Mouse (Mus musculus) liver, embryonic 13.5 days (tissue): ENCODE measurements around the gene Cst6. TPM values are rescaled to one million over a fixed set of nuclear protein-coding genes. Genes with fewer than 3 reads are reported as not detected.
"Not testable (repeated sequence)": the region's sequence is repeated elsewhere in the genome, so short reads cannot be mapped to it uniquely, and the experiment has no call there.

Source experiments
- ATAC-seq: fragments of 200-750 bp; cut with Nextera tagmentation; 2 replicates; pipeline ENCODE4 v1.8.0; 2017; ENCODE audit warnings: low read depth, mild to moderate bottlenecking, moderate number of reproducible peaks, moderate library complexity
- DNase-seq: peaks from one replicate; pipeline ENCODE4 v3.0.0; 2022
- H3K27ac ChIP-seq: fragments of 300-500 bp; sonication (generic); 2 replicates; pipeline ENCODE4 v1.5.1; 2015; ENCODE audit warnings: moderate library complexity, mild to moderate bottlenecking, inconsistent platforms
- H3K27me3 ChIP-seq: fragments of 300-500 bp; sonication (generic); 2 replicates; pipeline ENCODE4 v1.6.1; 2015; ENCODE audit warnings: mild to moderate bottlenecking, inconsistent platforms
- H3K36me3 ChIP-seq: fragments of 300-500 bp; sonication (generic); 2 replicates; pipeline ENCODE4 v1.6.1; 2015; ENCODE audit warnings: mild to moderate bottlenecking, inconsistent platforms
- H3K4me1 ChIP-seq: fragments of 300-500 bp; sonication (generic); replicated peaks from 2 replicates; pipeline ENCODE4 v1.6.1; 2015; ENCODE audit warnings: inconsistent platforms
- H3K4me2 ChIP-seq: fragments of 300-500 bp; sonication (generic); 2 replicates; pipeline ENCODE4 v1.6.1; 2015; ENCODE audit warnings: inconsistent platforms, mild to moderate bottlenecking, moderate library complexity
- H3K4me3 ChIP-seq: fragments of 300-500 bp; sonication (generic); replicated peaks from 2 replicates; pipeline ENCODE4 v1.5.1; 2015; ENCODE audit warnings: mild to moderate bottlenecking, inconsistent platforms
- H3K9ac ChIP-seq: fragments of 300-500 bp; sonication (generic); 2 replicates; pipeline ENCODE4 v1.6.1; 2015; ENCODE audit warnings: mild to moderate bottlenecking, inconsistent platforms
- H3K9me3 ChIP-seq: fragments of 300-500 bp; sonication (generic); replicated peaks from 2 replicates; pipeline ENCODE4 v1.6.1; 2016; ENCODE audit warnings: inconsistent platforms
- WGBS: fragments of 180-500 bp; shearing (Covaris S2); methylation state at CpG from one replicate; pipeline ENCODE4 v1.1.7; 2015; ENCODE audit not compliant: insufficient replicate concordance; 5-methylcytosine and 5-hydroxymethylcytosine counted together
- polyA plus RNA-seq: library from polyadenylated mRNA; unstranded; fragments of >200 nt; fragmentation: Nextera tagmentation; extraction: Ambion mirVana; gene quantifications from 2 replicates; pipeline ENCODE4 v1.2.1, GENCODE M21; 2015

The Cst6 gene
- polyA plus RNA-seq, result 0.34 and 0.39 TPM in 2 replicates

- 56% methylated on average over 6 of the region's 6 CpGs for WGBS
- Histone ChIP-seq H3K9ac (peak within 1 kb of the TSS; percentile 61), H3K4me1 (peaks cover 10% of the 10 kb centered on the region), H3K4me3 (peak within 1 kb of the TSS; percentile 51), H3K4me2 (peak within 1 kb of the TSS; percentile 81)
- H3K9me3 ChIP-seq, DNase-seq, H3K27me3 ChIP-seq, H3K27ac ChIP-seq, ATAC-seq, H3K36me3 ChIP-seq: not testable (repeated sequence)
Observed at GRCm38 (mm10) chr19:5349502-5349873, at the start of gene Cst6. TSS of gene Cst6 (minus strand) at chr19:5349574.

- ATAC-seq (no peak), DNase-seq (no peak)
- no peak overlapping the region for H3K9ac ChIP-seq
- H3K36me3 ChIP-seq, result no peaks in the 10 kb centered on the region
- no peak overlapping the region for H3K4me2 ChIP-seq
- H3K27me3 ChIP-seq, result no peaks in the 10 kb centered on the region
- 63% methylated on average over 4 of the region's 4 CpGs for WGBS
- no peak overlapping the region for H3K4me3 ChIP-seq
- peaks cover 9% of the 10 kb centered on the region for H3K4me1 ChIP-seq
- H3K27ac ChIP-seq, result no peak overlapping the region
- H3K9me3 ChIP-seq, result no peaks in the 10 kb centered on the region
Observed at GRCm38 (mm10) chr19:5395371-5395770, 46.0 kb upstream of the Cst6 start.

- WGBS, result 63% methylated on average over 10 of the region's 10 CpGs
- Histone ChIP-seq H3K9ac (no peak overlapping the region), H3K36me3 (no peaks in the 10 kb centered on the region)
Observed at GRCm38 (mm10) chr19:5394168-5394567, 44.8 kb upstream of the Cst6 start.

GRCm38 (mm10) chr19:5392892-5393291 is 43.5 kb upstream of the Cst6 start:
- Histone ChIP-seq H3K9ac (no peak overlapping the region), H3K36me3 (no peaks in the 10 kb centered on the region), H3K9me3 (no peaks in the 10 kb centered on the region), H3K27me3 (no peaks in the 10 kb centered on the region), H3K27ac (no peak overlapping the region), H3K4me3 (no peak overlapping the region), H3K4me2 (no peak overlapping the region), H3K4me1 (peaks cover 26% of the 10 kb centered on the region)
- ATAC-seq (no peak), DNase-seq (no peak)
- WGBS, result 68% methylated on average over 4 of the region's 4 CpGs

More at GRCm38 (mm10) chr19:5394168-5394567, 44.8 kb upstream of the Cst6 start:
- Histone ChIP-seq H3K27me3 (no peaks in the 10 kb centered on the region), H3K4me1 (peaks cover 21% of the 10 kb centered on the region), H3K4me2 (no peak overlapping the region), H3K9me3 (no peaks in the 10 kb centered on the region), H3K27ac (no peak overlapping the region), H3K4me3 (no peak overlapping the region)
- ATAC-seq, result no peak
- no peak for DNase-seq

- Histone ChIP-seq H3K27ac (peak overlapping the region; percentile 90), H3K4me3 (peak overlapping the region; percentile 100), H3K9me3 (no peaks in the 10 kb centered on the region), H3K4me2 (peak overlapping the region; percentile 91), H3K4me1 (peaks cover 48% of the 10 kb centered on the region), H3K36me3 (peaks cover 13% of the 10 kb centered on the region), H3K9ac (peak overlapping the region; percentile 96), H3K27me3 (no peaks in the 10 kb centered on the region)
- WGBS, result 67% methylated on average over 8 of the region's 8 CpGs
- DNase-seq (no peak), ATAC-seq (no peak)
Observed at GRCm38 (mm10) chr19:5390416-5390815, 41.0 kb upstream of the Cst6 start.

- Histone ChIP-seq H3K4me2 (peak overlapping the region; percentile 91), H3K9me3 (no peaks in the 10 kb centered on the region), H3K4me1 (peaks cover 50% of the 10 kb centered on the region), H3K36me3 (peaks cover 20% of the 10 kb centered on the region), H3K27me3 (no peaks in the 10 kb centered on the region), H3K9ac (peak overlapping the region; percentile 96), H3K27ac (peak overlapping the region; percentile 90), H3K4me3 (peak overlapping the region; percentile 100)
- WGBS, result 3% methylated on average over 12 of the region's 12 CpGs
- peak; percentile 63 for DNase-seq
- ATAC-seq, result peak; percentile 47
Observed at GRCm38 (mm10) chr19:5389647-5390046, 40.3 kb upstream of the Cst6 start.

- Histone ChIP-seq H3K27ac (peak within 1 kb of the TSS; percentile 90), H3K36me3 (peaks cover 30% of the 10 kb centered on the region), H3K27me3 (no peaks in the 10 kb centered on the region), H3K4me3 (peak within 1 kb of the TSS; percentile 100), H3K9ac (peak within 1 kb of the TSS; percentile 96), H3K4me2 (peak within 1 kb of the TSS; percentile 91), H3K9me3 (no peaks in the 10 kb centered on the region), H3K4me1 (peaks cover 50% of the 10 kb centered on the region)
- peak; percentile 93 for DNase-seq
- WGBS, result under 1% methylated on average over 43 of the region's 43 CpGs
- ATAC-seq, result peak; percentile 93
Observed at GRCm38 (mm10) chr19:5388588-5389242, 39.3 kb upstream of the Cst6 start, which contains the start of gene Sart1. TSS of gene Sart1 (minus strand) at chr19:5388703.

- peak overlapping the region; percentile 86 for H3K27ac ChIP-seq
- H3K36me3 ChIP-seq, result peaks cover 36% of the 10 kb centered on the region
- ATAC-seq (peak; percentile 43), DNase-seq (peak; percentile 42)
- H3K27me3 ChIP-seq, result no peaks in the 10 kb centered on the region
- whole genome bisulfite sequencing, result under 1% methylated on average over 43 of the region's 43 CpGs
- peaks cover 50% of the 10 kb centered on the region for H3K4me1 ChIP-seq
- H3K4me3 ChIP-seq, result peak overlapping the region; percentile 100
- H3K9me3 ChIP-seq, result no peaks in the 10 kb centered on the region
- H3K9ac ChIP-seq, result peak overlapping the region; percentile 96
- H3K4me2 ChIP-seq, result peak overlapping the region; percentile 91
Observed at GRCm38 (mm10) chr19:5388011-5388441, 38.7 kb upstream of the Cst6 start.

- H3K27me3 ChIP-seq, result no peaks in the 10 kb centered on the region
- H3K27ac ChIP-seq, result no peak overlapping the region
- WGBS, result 81% methylated on average over 8 of the region's 8 CpGs
- ATAC-seq (no peak), DNase-seq (no peak)
- peaks cover 70% of the 10 kb centered on the region for H3K36me3 ChIP-seq
- H3K9me3 ChIP-seq, result no peaks in the 10 kb centered on the region
- H3K9ac ChIP-seq, result no peak overlapping the region
- no peak overlapping the region for H3K4me2 ChIP-seq
- H3K4me1 ChIP-seq, result peaks cover 35% of the 10 kb centered on the region
- no peak overlapping the region for H3K4me3 ChIP-seq
Observed at GRCm38 (mm10) chr19:5384715-5385114, 35.3 kb upstream of the Cst6 start.

GRCm38 (mm10) chr19:5383326-5383725 is 34.0 kb upstream of the Cst6 start:
- no peaks in the 10 kb centered on the region for H3K9me3 ChIP-seq
- H3K4me3 ChIP-seq, result no peak overlapping the region
- H3K4me2 ChIP-seq, result no peak overlapping the region
- no peak overlapping the region for H3K9ac ChIP-seq
- WGBS, result 89% methylated on average over 12 of the region's 12 CpGs
- peaks cover 26% of the 10 kb centered on the region for H3K4me1 ChIP-seq
- no peaks in the 10 kb centered on the region for H3K27me3 ChIP-seq
- H3K27ac ChIP-seq, result no peak overlapping the region
- peaks cover 83% of the 10 kb centered on the region for H3K36me3 ChIP-seq
- DNase-seq, result no peak
- ATAC-seq, result no peak

GRCm38 (mm10) chr19:5377446-5377845 is 28.1 kb upstream of the Cst6 start:
- H3K4me2 ChIP-seq, result no peak overlapping the region
- no peak overlapping the region for H3K9ac ChIP-seq
- H3K27ac ChIP-seq, result no peak overlapping the region
- H3K4me1 ChIP-seq, result no peaks in the 10 kb centered on the region; the same call in 1 of the 2 replicates
- ATAC-seq (no peak), DNase-seq (no peak)
- H3K9me3 ChIP-seq, result no peaks in the 10 kb centered on the region
- H3K27me3 ChIP-seq, result no peaks in the 10 kb centered on the region
- H3K4me3 ChIP-seq, result no peak overlapping the region
- peaks cover 63% of the 10 kb centered on the region for H3K36me3 ChIP-seq
- WGBS, result 68% methylated on average over 1 of the region's 1 CpGs

- H3K9me3 ChIP-seq, result no peaks in the 10 kb centered on the region
- peaks cover 60% of the 10 kb centered on the region for H3K36me3 ChIP-seq
- ATAC-seq, result no peak
- H3K4me2 ChIP-seq, result no peak overlapping the region
- no peak overlapping the region for H3K4me3 ChIP-seq
- no peak overlapping the region for H3K9ac ChIP-seq
- H3K27ac ChIP-seq, result no peak overlapping the region
- DNase-seq, result no peak
- no peaks in the 10 kb centered on the region for H3K27me3 ChIP-seq
- WGBS, result 60% methylated on average over 4 of the region's 4 CpGs
- no peaks in the 10 kb centered on the region; the same call in 1 of the 2 replicates for H3K4me1 ChIP-seq
Observed at GRCm38 (mm10) chr19:5374748-5375147, 25.4 kb upstream of the Cst6 start.
